Mouse (Mus musculus): ENCODE results near the gene Aqp12. TPM values are rescaled to one million over a fixed set of nuclear protein-coding genes. Genes with fewer than 3 reads are reported as not detected.

Gene Aqp12
- polyA plus RNA-seq, 1 experiment: 0.42 TPM

DNA sequence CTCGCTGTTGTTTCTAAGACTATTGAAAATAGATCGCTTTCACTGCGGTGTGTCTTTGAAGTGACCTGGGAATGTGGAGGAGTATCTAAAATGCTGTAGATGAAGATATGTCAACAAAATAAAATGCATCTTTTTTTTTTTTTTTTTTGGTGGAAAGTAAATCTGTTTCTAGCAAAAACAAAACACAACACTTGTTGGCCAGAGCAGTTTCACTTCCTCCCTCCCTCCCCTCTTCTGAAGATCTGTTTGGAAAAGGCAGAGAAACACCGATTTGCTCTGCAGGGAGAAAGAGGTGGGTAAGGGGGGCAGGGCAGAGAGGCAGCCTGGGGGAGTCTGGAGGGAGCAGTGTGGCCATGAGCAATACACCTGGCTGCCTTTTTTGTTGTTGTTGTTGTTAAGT lies 7.2 kb downstream of the Aqp12 start:
- no peaks in the 10 kb centered on the region for H3K27me3 ChIP-seq (ENCODE audit: control insufficient read depth, insufficient read depth, low read length)
- DNase-seq: no peak
- H3K27ac ChIP-seq (ENCODE audit: control insufficient read depth, insufficient read depth, low read length): no peak overlapping the region
- no peaks in the 10 kb centered on the region for H3K36me3 ChIP-seq (ENCODE audit: control insufficient read depth, insufficient read depth, low read length)
- no peaks in the 10 kb centered on the region for H3K4me1 ChIP-seq (replicated peaks; ENCODE audit: control insufficient read depth, insufficient read depth, low read length)
- no peak overlapping the region for H3K4me3 ChIP-seq (ENCODE audit: control insufficient read depth, insufficient read depth, low read length)
- TF ChIP-seq POLR2A (IDR thresholded peaks at IDR 0.05; ENCODE audit: control insufficient read depth, extremely low read depth, insufficient read depth, low read length, poor library complexity): no peak
- TF ChIP-seq CTCF (IDR thresholded peaks at IDR 0.05; ENCODE audit: borderline replicate concordance, control insufficient read depth, extremely low read depth, insufficient read depth, low read length, poor library complexity): no peak
- 77% methylated on average over 4 of the region's 4 CpGs for WGBS

DNA sequence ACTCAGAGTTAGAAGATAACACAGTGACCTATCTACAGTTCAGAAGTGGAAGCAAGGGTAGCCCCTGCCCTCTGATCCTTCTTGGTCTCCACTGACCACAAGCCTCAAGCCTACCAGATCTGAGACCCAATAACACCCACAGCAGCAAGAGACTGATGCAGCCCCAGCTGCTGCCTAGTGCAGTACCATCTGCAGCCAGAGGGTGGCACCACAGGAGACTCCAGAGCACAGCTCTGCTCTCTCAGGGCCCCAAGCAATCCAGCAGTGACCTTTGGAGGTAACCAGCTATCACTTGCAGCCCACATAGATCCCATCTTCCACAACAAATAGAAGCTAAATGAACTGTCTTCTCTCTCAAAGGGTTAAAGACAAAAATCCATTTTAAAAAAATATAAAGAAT lies 8.3 kb downstream of the Aqp12 start:
- Histone ChIP-seq H3K4me1 (replicated peaks; ENCODE audit: control insufficient read depth, insufficient read depth, low read length) (no peaks in the 10 kb centered on the region), H3K4me3 (ENCODE audit: control insufficient read depth, insufficient read depth, low read length) (no peak overlapping the region), H3K27me3 (ENCODE audit: control insufficient read depth, insufficient read depth, low read length) (no peaks in the 10 kb centered on the region), H3K36me3 (ENCODE audit: control insufficient read depth, insufficient read depth, low read length) (no peaks in the 10 kb centered on the region), H3K27ac (ENCODE audit: control insufficient read depth, insufficient read depth, low read length) (no peak overlapping the region)
- peak; percentile 71 for DNase-seq
- TF ChIP-seq POLR2A (IDR thresholded peaks at IDR 0.05; ENCODE audit: control insufficient read depth, extremely low read depth, insufficient read depth, low read length, poor library complexity): no peak
- peak; percentile 73; the same call in 1 of the 2 replicates for TF ChIP-seq CTCF (IDR thresholded peaks at IDR 0.05; ENCODE audit: borderline replicate concordance, control insufficient read depth, extremely low read depth, insufficient read depth, low read length, poor library complexity)

DNA sequence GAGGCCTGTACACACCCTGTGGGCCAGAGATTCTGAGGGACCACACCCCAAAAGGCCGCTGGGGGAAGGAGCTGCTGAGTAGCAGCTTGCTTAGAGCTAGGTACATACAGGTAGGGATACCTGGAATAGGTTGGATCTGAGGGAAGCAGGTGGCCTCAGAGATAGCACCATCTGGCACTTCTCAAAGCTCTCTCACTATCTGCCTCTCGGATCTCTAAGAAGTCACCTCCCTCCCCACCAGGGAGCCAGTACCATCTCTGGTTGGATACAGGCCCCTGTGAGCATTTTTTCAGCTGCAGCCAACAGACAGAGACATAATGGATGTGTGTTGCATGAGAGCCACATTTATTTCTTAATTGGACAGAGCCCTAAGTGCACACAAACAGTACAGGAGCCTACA lies 9.0 kb downstream of the Aqp12 start:
- Histone ChIP-seq H3K4me1 (replicated peaks; ENCODE audit: control insufficient read depth, insufficient read depth, low read length) (no peaks in the 10 kb centered on the region), H3K27ac (ENCODE audit: control insufficient read depth, insufficient read depth, low read length) (no peak overlapping the region), H3K27me3 (ENCODE audit: control insufficient read depth, insufficient read depth, low read length) (no peaks in the 10 kb centered on the region), H3K36me3 (ENCODE audit: control insufficient read depth, insufficient read depth, low read length) (no peaks in the 10 kb centered on the region), H3K4me3 (ENCODE audit: control insufficient read depth, insufficient read depth, low read length) (no peak overlapping the region)
- WGBS: 78% methylated on average over 2 of the region's 2 CpGs
- TF ChIP-seq CTCF (IDR thresholded peaks at IDR 0.05; ENCODE audit: borderline replicate concordance, control insufficient read depth, extremely low read depth, insufficient read depth, low read length, poor library complexity) (no peak), POLR2A (IDR thresholded peaks at IDR 0.05; ENCODE audit: control insufficient read depth, extremely low read depth, insufficient read depth, low read length, poor library complexity) (no peak)
- no peak for DNase-seq

DNA sequence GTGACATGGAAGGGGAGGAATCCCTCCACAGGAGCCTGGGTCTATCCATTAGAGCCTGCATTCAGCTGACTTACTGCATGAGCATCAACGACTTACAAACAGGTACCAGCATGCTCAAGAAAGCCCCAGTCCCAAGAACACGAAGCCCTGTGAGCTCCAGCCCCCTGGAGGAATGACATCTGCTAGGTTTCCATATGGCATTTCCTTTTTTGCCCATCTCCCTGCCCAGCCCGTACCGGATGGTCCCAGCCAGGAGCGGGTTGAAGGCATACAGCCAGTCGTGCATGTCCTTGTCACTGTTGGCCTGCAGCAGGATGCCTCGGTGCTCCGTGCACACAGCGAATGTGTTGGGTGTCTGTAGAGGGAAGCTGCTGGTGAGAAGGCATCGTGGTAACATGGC lies 12.6 kb downstream of the Aqp12 start:
- Histone ChIP-seq H3K4me1 (replicated peaks; ENCODE audit: control insufficient read depth, insufficient read depth, low read length) (no peaks in the 10 kb centered on the region), H3K27me3 (ENCODE audit: control insufficient read depth, insufficient read depth, low read length) (no peaks in the 10 kb centered on the region), H3K27ac (ENCODE audit: control insufficient read depth, insufficient read depth, low read length) (no peak overlapping the region), H3K4me3 (ENCODE audit: control insufficient read depth, insufficient read depth, low read length) (no peak overlapping the region), H3K36me3 (ENCODE audit: control insufficient read depth, insufficient read depth, low read length) (no peaks in the 10 kb centered on the region)
- 80% methylated on average over 10 of the region's 10 CpGs for WGBS
- DNase-seq: no peak
- TF ChIP-seq POLR2A (IDR thresholded peaks at IDR 0.05; ENCODE audit: control insufficient read depth, extremely low read depth, insufficient read depth, low read length, poor library complexity): no peak
- no peak for TF ChIP-seq CTCF (IDR thresholded peaks at IDR 0.05; ENCODE audit: borderline replicate concordance, control insufficient read depth, extremely low read depth, insufficient read depth, low read length, poor library complexity)

DNA sequence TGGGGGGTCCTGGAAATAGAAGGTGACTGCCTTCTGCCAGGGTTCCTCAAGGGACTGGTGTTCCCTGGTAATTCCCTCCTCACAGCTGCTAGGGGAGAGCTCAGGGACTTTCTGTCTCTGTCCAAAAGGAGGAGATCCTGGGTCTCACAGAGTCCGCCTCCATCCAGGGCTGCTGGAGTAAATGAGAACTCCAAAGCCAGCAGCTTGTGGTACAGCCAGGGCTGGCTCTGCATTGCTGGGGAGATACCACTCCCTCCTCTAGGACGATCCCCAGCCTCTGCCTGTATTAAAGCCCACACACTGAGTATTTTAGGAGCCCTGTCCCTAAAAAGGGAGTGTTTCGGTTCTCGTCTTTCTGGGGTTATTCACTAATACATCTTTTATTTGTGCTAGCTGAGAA lies 14.5 kb downstream of the Aqp12 start:
- TF ChIP-seq CTCF (IDR thresholded peaks at IDR 0.05; ENCODE audit: borderline replicate concordance, control insufficient read depth, extremely low read depth, insufficient read depth, low read length, poor library complexity) (no peak), POLR2A (IDR thresholded peaks at IDR 0.05; ENCODE audit: control insufficient read depth, extremely low read depth, insufficient read depth, low read length, poor library complexity) (no peak)
- no peak overlapping the region for H3K4me3 ChIP-seq (ENCODE audit: control insufficient read depth, insufficient read depth, low read length)
- no peak for DNase-seq
- 83% methylated on average over 4 of the region's 4 CpGs for WGBS
- H3K27ac ChIP-seq (ENCODE audit: control insufficient read depth, insufficient read depth, low read length): no peak overlapping the region
- no peaks in the 10 kb centered on the region for H3K4me1 ChIP-seq (replicated peaks; ENCODE audit: control insufficient read depth, insufficient read depth, low read length)
- H3K36me3 ChIP-seq (ENCODE audit: control insufficient read depth, insufficient read depth, low read length): no peaks in the 10 kb centered on the region
- no peaks in the 10 kb centered on the region for H3K27me3 ChIP-seq (ENCODE audit: control insufficient read depth, insufficient read depth, low read length)

DNA sequence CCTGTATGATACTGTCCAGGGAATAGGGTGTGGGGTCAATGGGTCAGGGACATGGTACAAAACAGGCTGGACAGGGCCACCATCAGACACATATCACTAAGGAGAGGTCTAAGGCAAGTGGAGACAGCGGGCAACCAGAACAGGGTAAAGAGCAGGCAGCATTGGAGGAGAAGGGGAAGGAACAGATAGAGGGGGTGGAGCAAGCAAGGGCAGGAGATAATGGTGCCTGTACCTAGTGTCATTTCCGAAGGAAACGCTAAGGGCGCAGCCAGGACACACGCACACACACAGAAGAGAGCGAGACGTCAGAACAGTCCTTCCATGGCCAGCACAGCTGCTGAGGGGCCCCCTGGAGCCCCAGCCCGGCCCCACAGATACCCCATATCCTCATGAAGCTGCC lies 20.5 kb downstream of the Aqp12 start:
- Histone ChIP-seq H3K36me3 (ENCODE audit: control insufficient read depth, insufficient read depth, low read length) (no peaks in the 10 kb centered on the region), H3K4me1 (replicated peaks; ENCODE audit: control insufficient read depth, insufficient read depth, low read length) (no peaks in the 10 kb centered on the region), H3K4me3 (ENCODE audit: control insufficient read depth, insufficient read depth, low read length) (no peak overlapping the region), H3K27ac (ENCODE audit: control insufficient read depth, insufficient read depth, low read length) (no peak overlapping the region), H3K27me3 (ENCODE audit: control insufficient read depth, insufficient read depth, low read length) (no peaks in the 10 kb centered on the region)
- WGBS: 86% methylated on average over 8 of the region's 8 CpGs
- TF ChIP-seq POLR2A (IDR thresholded peaks at IDR 0.05; ENCODE audit: control insufficient read depth, extremely low read depth, insufficient read depth, low read length, poor library complexity): no peak
- no peak for TF ChIP-seq CTCF (IDR thresholded peaks at IDR 0.05; ENCODE audit: borderline replicate concordance, control insufficient read depth, extremely low read depth, insufficient read depth, low read length, poor library complexity)
- DNase-seq: no peak

DNA sequence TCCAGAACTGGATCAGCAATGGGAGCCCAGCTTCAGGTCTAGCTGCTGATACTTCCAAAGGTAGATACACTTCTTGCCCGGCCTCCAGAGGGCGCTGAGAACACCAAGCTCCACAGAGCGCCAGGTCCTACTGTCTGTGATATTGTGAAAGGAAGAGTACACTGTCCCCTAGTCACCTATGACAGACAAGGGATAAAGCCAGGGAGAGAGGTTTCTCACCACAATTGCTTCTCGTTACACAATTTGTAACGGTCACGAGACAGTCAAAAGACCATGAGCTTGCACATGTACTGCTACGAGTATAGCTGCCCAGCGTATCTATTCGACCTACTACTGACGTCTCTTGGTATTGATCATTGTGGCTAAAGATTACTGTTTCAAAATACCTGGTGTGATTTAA lies 23.3 kb downstream of the Aqp12 start:
- TF ChIP-seq POLR2A (IDR thresholded peaks at IDR 0.05; ENCODE audit: control insufficient read depth, extremely low read depth, insufficient read depth, low read length, poor library complexity): no peak
- TF ChIP-seq CTCF (IDR thresholded peaks at IDR 0.05; ENCODE audit: borderline replicate concordance, control insufficient read depth, extremely low read depth, insufficient read depth, low read length, poor library complexity): no peak
- no peak overlapping the region for H3K4me3 ChIP-seq (ENCODE audit: control insufficient read depth, insufficient read depth, low read length)
- WGBS: 95% methylated on average over 10 of the region's 10 CpGs
- no peak for DNase-seq
- H3K36me3 ChIP-seq (ENCODE audit: control insufficient read depth, insufficient read depth, low read length): no peaks in the 10 kb centered on the region
- no peak overlapping the region for H3K27ac ChIP-seq (ENCODE audit: control insufficient read depth, insufficient read depth, low read length)
- H3K27me3 ChIP-seq (ENCODE audit: control insufficient read depth, insufficient read depth, low read length): no peaks in the 10 kb centered on the region
- no peaks in the 10 kb centered on the region for H3K4me1 ChIP-seq (replicated peaks; ENCODE audit: control insufficient read depth, insufficient read depth, low read length)
